Mouse (Mus musculus) frontal cortex, postnatal 14 days (tissue): Measurements from ENCODE around the gene Col7a1.

Experiments used
- DNase-seq, 2 experiments: peaks; one replicate each; pipeline ENCODE4 v3.0.0; 2022; ENCODE audit warnings: low spot score in 2 of 2

Col7a1 gene

DNA sequence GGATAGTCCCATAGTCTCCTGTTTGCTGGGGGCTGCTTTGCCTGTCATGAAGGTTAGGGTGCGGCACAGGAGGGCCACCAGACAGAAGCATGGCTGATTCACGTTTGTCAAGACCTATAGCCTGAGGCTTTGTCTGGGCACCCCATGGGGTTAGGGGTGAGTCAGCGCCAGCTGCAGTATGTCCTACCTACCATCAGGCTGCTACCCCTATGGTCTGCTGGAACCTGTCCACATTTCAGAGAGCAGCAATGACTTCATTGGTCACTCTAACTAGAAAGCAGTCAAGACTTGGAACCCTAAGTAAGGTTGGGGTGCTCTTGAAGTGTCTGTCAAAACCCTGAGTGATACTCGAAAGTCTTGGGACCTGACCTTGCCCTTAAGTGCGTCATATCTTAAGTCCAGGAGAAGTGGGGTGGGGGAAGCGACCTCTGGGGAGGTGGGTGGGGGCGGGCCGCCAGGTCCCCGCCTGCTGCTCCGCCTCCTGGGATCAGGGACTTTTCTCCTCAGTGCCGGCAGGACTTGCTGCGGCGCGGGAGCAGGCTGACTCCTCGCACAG is at the start of gene Col7a1:
Gene Col7a1 (plus strand): TSS at position 506 of the 556 bp plus-strand sequence.
- DNase-seq, result no peak

DNA sequence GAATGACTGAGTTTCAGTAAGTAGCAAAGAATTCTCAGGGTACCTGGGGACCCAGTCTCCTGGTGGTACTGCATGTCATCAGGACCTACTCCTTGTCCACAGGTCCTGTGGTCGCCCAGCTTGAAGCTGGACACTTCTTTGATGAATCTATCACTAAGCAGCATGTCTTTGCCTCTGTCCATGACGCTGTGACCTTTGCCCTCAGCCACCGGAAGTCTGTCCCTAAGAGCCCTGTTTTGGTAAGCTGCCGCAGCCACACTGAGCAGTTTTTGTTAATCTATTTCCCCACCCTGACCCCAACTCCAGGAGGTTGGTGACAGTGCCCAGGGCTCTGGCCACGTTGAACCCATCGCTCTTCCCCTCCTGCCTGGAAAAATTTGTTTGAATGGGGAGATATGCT is 41.1 kb upstream of the Col7a1 start:
- no peak for DNase-seq

DNA sequence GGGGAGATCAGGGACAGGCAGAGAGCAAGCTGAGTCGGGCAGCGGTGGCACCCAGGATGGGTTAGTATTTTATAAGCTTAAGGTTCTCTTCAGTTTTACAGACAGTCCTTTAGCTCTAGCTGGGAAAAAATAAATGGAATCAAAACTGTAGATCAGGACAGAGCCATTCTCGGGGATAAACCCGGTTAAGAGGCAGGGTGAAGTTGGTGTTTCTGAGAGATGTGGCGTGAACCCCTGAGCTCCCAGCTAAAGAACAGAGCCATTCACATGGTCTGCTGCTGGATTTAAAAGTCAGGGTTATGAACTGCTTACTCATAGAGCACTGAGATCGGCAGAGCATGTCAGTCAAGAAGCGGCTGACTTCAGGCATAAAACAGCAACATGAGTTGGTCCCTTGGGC is 40.2 kb upstream of the Col7a1 start:
- no peak for DNase-seq

DNA sequence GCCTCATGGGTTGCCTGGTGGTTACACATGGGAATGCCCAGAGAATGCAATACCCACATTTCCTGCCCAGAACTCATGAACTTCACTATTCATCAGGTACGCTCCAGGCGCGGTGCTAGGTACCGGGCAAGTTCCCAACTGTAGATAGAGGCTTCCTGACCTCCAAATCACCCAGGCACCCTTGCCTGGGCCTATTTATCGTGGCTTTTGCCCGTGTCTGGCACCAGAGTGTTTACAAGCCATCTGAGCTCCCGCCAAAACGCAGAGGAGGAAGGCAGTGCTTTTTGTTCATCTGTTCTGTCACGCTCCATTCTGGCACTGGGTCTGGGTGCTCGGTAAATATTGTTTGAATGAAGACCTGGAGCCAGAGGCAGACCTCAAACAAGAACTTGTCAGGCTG is 39.8 kb upstream of the Col7a1 start:
- no peak for DNase-seq

DNA sequence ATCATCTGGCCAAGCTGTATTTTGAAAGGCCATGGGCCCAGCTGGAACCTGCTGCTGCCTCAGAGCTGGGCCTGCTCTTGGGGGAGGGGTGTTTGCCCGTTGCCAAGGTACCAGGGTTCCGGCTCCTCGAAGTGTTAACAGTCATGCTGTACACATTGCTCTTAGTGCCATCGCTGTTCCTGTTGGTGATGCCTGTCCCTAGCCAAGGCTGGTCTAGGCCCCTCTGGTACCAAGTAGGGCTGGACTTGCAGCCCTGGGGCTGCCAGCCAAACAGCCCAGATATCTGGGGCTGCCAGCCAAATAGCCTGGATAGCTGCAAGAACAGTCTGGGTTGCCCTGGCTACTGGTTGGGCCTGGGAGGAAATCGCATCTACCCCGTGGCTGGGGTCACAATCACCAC is 38.9 kb upstream of the Col7a1 start, which contains the start of gene Tmem89:
Gene Tmem89 (plus strand): TSS at position 129 of the 400 bp plus-strand sequence.
- peak; percentile 36 to 63 for DNase-seq

DNA sequence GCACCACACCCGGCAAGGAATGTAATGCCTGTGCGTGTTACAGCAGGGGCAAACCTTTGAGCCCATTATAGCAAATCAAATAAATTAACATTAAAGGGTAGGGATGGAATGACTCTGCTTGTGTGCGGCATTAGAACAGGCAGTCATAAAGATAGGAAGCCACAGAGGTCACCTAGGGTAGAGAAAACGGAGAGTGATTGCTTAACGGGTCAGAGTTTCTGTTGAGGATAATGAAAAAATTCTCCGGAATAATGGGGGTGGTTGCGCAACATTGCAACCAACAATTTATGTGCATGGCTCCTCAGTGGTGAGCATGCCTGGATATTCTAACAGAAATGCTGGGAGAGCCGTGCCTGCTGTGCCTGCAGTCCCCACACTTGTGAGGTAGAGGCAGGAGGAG is 27.5 kb upstream of the Col7a1 start:
- no peak for DNase-seq

DNA sequence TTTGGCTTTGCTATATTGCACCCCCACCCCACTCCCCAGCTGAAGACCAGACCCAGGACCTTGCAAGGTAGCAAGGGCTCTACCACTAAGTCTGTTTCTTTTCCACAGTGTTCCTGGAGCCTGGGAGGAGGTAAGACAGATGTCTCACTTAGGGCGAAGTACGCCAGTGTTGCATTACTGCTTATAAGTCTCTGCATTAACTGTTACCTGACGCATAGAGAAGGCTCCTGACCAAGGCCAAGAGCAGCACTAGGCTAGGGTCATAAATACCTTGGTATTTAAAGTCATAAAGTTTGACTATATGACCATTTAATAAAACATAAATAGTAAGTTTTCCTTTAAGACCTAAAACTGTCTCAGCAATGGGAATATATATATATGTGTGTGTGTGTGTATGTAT is 25.0 kb upstream of the Col7a1 start:
- DNase-seq, result no peak

DNA sequence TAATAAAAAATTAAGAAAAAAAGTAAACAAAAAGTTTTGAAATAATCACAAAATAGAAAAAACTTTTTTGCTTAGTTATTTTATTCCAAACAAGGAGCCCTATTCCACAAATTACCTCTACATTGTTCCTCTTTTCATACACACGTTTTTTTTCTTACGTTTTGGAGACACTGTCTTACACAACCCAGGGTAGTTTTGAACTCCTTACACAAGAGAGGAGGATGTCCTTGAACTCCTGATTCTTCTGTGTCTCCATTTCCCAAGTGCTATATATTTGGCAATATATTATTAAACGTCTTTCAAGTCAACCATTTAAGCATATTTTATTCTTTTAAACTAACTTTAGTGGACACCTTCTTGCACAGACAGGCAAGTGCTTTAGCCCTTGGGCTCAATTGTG is 17.4 kb upstream of the Col7a1 start:
- no peak for DNase-seq

DNA sequence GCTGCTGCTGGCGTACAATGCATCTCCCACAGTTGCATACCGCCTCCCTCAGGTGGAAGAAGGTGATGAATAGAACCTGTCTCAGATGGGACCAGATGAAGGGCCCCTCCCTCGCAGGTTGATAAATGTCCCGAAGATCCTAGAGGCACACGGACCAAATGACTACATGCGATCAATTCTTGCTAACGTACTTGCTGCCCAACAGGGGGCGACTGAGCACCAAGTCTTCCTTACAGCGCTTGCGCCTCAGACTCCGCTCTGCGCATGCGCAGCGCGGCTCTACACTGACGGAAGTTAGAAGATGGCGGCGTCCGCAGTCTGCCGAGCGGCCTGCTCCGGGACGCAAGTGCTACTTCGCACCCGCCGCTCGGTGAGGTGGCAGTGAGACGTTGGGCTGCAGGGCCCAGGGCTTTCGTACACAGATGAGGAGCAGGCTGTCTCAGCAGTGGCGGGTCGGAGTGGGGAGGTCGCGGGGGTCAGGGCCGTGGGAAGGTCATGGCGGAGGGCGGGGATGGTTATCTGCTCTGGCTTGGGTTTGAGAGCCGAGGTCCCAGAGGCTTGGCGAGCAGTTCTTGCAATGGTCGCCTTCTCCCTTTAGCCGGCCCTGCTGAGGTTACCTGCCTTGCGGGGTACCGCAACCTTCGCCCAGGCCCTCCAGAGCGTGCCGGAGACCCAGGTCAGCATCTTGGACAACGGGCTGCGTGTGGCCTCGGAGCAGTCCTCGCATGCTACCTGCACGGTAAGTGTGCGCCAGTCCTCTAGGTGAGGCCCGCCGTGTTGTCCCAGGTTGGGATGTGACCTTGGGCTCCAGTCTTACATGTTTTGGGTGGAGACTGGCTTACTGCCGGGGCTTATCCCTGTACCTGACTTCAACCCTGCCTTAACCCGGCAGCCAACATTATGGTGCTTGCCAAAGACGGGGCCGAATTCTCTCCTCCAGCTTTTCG is 16.7 kb upstream of the Col7a1 start, which contains the start of gene Uqcrc1:
Gene Uqcrc1 (plus strand): TSS at position 216 of the 947 bp plus-strand sequence.
- peak; percentile 90 to 94 for DNase-seq

DNA sequence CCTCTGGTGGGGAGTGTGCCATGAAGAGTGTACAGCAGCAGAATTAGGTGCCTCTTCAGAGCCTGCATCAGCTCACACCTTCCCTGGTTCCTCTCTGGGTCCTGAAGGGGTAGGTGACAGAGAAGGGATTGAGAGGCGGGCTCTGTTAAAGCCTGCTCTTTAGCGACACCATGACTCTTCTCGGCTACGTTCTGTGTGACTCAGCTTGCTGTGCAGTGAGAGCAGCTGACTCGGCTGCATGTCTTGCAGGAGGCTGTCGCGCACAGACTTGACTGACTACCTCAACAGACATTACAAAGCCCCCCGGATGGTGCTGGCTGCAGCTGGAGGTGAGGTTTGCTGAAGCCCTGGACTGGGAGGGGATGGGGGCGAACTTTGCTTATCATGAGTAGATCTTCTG is 8.3 kb upstream of the Col7a1 start:
- DNase-seq, result no peak

DNA sequence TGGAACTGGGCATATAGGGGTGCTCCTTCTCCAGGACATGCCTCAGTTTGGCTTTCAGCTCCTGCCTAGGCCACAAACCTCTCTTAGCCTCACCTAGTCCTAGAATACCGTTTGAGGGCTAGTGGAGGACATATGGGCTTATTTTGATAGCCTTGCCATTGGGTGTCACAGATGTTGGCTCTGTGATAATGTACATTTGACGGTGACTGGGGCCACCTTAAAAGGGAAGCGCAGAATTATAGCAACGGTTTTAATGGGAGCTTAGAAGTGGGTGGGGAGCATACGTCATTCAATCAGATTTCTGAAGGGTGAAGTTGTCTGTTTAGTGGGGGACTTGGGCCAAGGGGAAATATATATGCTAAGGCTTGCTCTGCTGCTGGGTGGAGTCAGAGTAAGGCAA is 7.8 kb upstream of the Col7a1 start:
- DNase-seq, result no peak

DNA sequence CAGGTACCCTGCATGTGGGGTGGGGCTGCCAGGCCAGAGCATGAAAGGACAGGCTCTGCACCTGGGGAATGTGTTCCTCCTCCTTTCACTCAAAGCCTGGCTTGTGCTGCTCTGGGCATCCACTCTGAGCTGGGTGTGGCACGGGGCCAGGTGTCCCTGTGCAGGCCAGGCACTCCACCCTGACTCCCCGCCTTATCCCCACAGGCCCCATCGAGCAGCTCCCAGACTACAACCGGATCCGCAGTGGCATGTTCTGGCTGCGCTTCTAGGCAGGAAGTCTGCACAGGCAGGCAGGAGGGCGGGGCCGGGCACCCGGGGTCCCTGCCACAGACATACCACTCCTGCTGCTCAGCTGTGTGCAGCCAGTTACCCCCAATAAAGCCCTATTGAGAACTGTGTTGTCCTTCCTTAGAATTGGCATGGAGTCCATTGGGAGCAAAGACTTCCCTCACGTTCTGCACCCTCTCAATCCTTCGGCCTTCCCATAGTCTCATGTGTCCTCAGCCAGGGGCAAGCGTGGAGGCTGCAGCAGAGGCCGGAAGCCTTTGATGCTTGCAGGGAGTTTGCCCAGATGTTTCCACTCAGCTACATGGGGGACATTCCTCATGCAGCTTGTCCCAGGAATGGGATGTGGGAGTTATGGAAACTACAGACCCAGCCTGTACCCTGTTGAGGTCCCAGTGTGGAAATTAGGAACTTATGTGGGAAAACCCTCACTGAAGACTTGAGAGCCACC is 4.0 kb upstream of the Col7a1 start:
- no peak for DNase-seq

DNA sequence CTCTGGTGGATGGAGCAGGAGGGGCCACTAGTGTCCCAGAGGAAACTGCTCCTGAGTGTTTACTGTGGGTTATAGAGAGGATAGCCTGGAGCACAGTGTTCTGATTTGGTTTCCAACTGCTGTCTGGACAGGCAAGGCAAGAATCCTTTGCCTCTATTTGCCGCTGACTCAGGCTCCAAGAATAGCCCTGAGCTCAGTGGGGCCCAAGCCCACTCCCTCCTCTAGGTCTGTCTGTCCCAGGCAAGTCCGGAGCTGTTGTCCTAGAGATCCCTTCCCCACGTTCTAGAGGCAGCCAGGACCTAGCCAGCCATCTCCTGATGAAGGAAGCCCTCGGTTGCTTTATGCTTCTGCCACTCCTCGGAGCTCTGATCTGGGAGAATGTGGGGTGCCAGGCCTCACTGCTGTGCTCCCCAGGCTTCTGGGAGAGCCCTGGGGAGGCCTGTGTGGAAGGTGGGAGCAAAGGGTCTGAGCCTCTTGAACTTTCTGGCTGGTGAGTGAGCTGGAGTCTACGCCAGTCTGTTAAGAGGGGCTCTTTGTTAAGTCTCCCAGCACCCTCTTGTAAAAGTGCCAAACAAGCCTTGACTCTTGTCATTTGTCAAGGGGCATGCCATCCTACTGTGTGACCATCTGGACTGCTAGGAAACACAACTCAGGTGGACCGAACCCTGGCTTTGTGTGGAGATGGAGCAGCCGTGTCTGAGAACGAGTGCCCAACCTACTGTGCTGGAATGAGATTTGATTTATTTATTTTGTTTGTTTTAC is 3.2 kb upstream of the Col7a1 start:
- DNase-seq, result no peak

DNA sequence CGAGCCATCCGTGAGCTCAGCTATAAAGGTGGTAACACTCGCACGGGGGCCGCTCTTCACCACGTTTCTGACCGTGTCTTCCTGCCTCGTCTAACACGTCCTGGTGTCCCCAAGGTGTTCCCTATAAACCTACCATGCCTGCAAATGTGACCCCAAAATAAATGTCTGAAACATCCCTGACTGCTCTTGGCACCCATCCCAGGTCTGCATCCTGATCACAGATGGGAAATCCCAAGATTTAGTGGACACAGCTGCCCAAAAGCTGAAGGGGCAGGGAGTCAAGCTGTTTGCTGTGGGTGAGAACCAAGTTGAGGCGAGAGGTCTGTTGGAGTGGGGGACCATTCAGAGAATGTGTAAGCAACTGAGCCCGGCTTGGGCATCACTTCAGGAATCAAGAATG is 1.9 kb downstream of the Col7a1 start:
- DNase-seq, result no peak

DNA sequence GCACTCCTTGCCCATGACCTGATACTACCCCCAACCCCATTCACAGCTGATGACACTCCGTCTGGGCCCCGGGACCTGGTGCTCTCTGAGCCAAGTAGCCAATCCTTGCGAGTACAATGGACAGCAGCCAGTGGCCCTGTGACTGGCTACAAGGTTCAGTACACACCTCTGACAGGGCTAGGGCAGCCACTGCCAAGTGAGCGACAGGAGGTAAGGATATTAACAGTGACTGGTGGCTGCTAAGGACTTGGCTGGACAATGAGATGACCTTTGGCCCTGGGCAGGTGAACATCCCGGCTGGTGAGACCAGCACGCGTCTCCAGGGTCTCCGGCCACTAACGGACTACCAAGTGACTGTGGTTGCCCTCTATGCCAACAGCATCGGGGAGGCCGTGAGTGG is 2.5 kb downstream of the Col7a1 start:
- no peak for DNase-seq

DNA sequence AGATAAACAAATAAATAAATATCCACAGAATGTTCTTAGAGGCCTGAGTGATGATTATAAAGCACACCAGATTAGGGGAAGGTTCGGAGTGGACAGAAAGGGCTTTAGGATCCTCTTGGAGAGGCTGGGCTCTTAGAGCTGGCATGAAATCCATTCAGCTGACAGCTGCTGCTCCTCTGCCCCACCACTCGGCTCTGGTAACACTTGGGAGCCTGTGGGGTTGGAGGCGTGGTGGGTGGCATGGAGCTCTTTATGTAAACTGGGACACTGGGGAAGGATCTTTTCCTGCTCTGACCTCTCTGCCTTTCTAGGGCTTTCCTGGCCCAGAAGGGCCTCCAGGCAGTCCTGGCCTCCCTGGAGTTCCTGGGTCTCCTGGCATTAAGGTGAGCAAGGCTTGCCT is 10.2 kb downstream of the Col7a1 start:
- no peak for DNase-seq

DNA sequence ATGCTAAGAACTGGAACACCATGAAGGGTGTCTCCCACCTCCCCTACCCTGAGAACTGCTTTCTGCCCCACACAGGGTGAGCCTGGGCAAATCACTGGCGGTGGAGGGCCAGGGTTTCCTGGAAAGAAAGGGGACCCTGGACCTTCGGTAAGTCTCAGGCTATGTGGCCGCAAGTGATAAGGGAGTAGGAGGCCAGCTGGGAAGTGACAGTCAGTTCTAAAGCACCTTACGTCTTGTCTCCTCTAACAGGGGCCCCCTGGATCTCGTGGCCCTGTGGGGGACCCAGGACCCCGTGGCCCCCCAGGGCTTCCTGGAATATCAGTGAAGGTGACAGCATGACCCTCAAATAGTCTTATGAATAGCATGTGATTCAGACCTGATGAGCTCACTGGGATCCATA is 11.0 kb downstream of the Col7a1 start:
- DNase-seq, result no peak

DNA sequence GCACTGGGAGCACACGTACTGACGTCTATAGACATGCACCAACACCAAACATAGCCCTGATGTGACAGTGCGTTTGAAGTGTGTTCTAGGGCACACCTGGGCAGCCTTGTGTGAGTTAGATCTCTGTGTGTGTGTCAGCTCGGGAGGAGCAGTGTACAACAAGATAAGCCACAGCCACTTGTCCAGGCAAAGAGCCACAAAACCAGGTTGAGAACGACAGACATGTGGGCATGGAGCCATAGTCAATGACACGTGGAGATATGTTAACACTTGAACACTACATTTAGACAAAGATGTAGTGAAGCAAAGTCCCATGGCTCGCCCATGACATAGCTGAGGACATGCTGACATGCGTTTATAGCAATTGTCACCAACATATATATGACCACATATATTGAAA is 17.2 kb downstream of the Col7a1 start:
- DNase-seq, result no peak

DNA sequence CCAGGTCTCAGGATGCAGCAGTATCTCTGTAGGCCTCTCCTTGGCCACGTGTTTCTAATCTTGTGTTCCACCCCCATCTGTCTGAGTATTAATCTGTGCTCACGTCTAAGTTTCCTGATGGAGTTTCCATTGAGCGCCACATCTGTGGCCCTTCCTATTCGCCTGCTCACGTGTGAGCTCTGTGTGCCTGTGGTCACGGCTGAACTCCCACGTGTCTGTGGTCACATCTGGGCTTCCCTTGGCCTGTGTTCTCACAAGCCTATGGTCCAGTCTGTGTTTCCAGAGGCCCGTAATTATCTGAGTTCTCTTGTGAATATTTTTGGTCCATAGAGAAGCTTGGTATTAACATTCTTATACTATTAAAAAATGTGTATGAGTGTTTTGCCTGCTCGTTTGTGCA is 23.1 kb downstream of the Col7a1 start:
- no peak for DNase-seq

DNA sequence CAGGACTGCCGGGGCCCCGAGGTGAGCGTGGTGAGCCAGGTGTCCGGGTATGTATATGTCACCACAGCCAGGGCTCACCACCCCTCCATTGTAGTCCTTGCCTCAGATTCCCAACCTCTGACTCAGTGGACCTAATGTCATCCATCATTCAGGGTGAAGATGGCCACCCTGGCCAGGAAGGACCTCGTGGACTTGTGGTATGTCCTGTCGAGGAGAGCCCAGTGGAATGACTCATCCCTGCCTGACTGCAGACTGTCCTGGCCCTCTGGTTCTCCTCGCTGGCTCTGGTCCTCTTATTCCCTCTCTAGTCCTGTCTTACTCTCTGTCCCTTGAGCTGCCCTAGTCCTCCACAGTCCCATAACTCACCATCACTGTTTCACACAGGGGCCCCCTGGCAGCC is 24.6 kb downstream of the Col7a1 start:
- no peak for DNase-seq

DNA sequence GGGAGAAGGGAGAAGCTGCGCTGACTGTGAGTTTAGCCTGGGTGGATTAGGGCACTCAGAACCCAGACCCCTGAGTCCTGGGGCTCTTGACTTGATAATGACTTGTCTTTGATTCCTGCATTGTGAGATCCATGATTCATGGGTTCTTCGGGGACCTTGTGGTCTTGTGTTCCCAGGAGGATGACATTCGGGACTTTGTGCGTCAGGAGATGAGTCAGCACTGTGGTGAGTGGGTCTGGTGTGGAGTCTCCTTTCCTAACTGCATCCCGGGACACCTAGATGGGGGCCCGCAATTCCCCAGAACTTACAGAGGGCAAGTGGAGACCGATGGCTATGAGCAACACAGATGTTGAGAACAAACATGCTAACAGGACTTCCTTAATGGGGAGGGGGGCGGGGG is 29.1 kb downstream of the Col7a1 start:
- DNase-seq, result no peak

DNA sequence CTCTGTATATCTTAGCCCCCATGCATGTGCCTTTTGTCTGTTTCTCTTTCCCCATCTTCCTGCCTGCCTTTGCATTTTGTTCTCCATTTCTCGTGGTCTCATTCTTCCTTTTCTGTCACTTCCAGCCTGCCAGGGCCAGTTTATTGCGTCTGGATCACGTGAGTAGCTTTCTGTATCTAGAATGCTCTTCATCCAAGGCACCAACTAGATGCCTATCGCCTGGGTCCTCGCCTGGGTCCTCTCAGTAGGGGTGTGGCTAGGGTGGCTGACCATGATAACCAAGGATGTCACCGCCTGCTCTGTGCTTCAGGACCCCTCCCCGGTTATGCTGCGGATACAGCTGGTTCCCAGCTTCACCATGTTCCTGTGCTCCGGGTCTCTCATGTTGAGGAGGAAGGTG is 29.8 kb downstream of the Col7a1 start:
- no peak for DNase-seq
